Mouse (Mus musculus): ENCODE measurements around the gene Map6. TPM values are rescaled to one million over a fixed set of nuclear protein-coding genes. Genes with fewer than 3 reads are reported as not detected.

Gene Map6
- polyA plus RNA-seq, 1 experiment = 5.1 TPM

DNA sequence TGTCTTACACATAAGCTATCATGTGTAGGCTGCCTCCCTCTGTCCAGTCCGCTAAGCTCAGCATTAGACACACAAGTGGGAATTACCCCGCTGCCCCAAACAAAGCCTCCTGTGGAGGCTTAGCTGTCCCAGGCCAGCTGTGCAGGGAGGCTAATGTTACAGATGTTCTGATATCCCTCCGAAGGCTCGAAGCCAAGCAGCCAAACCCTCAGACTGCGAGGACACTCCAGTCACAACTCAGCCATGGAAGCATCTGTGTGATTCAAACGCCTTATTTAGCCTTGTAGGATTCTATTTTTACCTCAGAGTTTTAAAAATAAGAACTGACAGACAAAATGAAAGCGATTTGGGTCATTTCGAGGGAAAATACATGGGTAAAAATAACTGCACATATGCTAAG, 27.9 kb downstream of the Map6 start:
- Histone ChIP-seq H3K36me3 (ENCODE audit: control insufficient read depth, insufficient read depth, low read length) (no peaks in the 10 kb centered on the region), H3K4me1 (ENCODE audit: control insufficient read depth, insufficient read depth, low read length) (no peaks in the 10 kb centered on the region), H3K27me3 (ENCODE audit: control insufficient read depth, insufficient read depth, low read length) (no peaks in the 10 kb centered on the region), H3K4me3 (ENCODE audit: control insufficient read depth, low read depth, low read length) (no peak overlapping the region), H3K27ac (ENCODE audit: control insufficient read depth, insufficient read depth, low read depth, low read length) (no peak overlapping the region)
- TF ChIP-seq CTCF (IDR thresholded peaks at IDR 0.05; ENCODE audit: control insufficient read depth, insufficient read depth, insufficient replicate concordance, low read depth, low read length) (no peak), POLR2A (IDR thresholded peaks at IDR 0.05; ENCODE audit: control insufficient read depth, low read depth, low read length) (no peak)

GRCm38 (mm10) chr7:99300650-99301175, 33.5 kb downstream of the Map6 start:
- Histone ChIP-seq H3K27me3 (ENCODE audit: control insufficient read depth, insufficient read depth, low read length) (no peaks in the 10 kb centered on the region), H3K36me3 (ENCODE audit: control insufficient read depth, insufficient read depth, low read length) (no peaks in the 10 kb centered on the region), H3K4me3 (ENCODE audit: control insufficient read depth, low read depth, low read length) (no peak overlapping the region), H3K27ac (ENCODE audit: control insufficient read depth, insufficient read depth, low read depth, low read length) (no peak overlapping the region), H3K4me1 (ENCODE audit: control insufficient read depth, insufficient read depth, low read length) (no peaks in the 10 kb centered on the region)
- TF ChIP-seq POLR2A (IDR thresholded peaks at IDR 0.05; ENCODE audit: control insufficient read depth, low read depth, low read length) = no peak
- no peak for TF ChIP-seq CTCF (IDR thresholded peaks at IDR 0.05; ENCODE audit: control insufficient read depth, insufficient read depth, insufficient replicate concordance, low read depth, low read length)

DNA sequence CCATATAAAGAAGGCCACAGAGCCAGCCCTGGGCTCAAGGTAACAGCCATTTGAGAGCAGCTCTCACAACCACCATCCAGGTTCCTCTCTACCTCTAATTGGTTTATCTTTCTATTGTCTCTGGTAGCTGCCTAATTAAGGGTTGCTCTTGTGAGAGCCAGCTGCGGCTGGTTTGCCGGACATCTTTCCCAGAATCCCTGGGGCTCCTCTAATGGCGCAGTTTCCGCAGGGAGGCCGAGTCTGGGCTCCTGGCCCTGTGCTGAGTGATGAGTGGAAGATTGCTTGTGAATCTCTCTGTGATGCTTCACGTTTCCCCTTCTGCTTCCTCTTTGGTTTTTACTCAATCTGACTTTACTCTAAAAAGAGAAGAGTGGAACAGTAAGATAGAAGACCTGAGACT, 36.8 kb downstream of the Map6 start:
- Histone ChIP-seq H3K4me1 (ENCODE audit: control insufficient read depth, insufficient read depth, low read length) (no peaks in the 10 kb centered on the region; the same call in 1 of the 2 replicates), H3K4me3 (ENCODE audit: control insufficient read depth, low read depth, low read length) (no peak overlapping the region), H3K27me3 (ENCODE audit: control insufficient read depth, insufficient read depth, low read length) (no peaks in the 10 kb centered on the region), H3K27ac (ENCODE audit: control insufficient read depth, insufficient read depth, low read depth, low read length) (no peak overlapping the region), H3K36me3 (ENCODE audit: control insufficient read depth, insufficient read depth, low read length) (no peaks in the 10 kb centered on the region)
- TF ChIP-seq POLR2A (IDR thresholded peaks at IDR 0.05; ENCODE audit: control insufficient read depth, low read depth, low read length) (no peak), CTCF (IDR thresholded peaks at IDR 0.05; ENCODE audit: control insufficient read depth, insufficient read depth, insufficient replicate concordance, low read depth, low read length) (no peak)

DNA sequence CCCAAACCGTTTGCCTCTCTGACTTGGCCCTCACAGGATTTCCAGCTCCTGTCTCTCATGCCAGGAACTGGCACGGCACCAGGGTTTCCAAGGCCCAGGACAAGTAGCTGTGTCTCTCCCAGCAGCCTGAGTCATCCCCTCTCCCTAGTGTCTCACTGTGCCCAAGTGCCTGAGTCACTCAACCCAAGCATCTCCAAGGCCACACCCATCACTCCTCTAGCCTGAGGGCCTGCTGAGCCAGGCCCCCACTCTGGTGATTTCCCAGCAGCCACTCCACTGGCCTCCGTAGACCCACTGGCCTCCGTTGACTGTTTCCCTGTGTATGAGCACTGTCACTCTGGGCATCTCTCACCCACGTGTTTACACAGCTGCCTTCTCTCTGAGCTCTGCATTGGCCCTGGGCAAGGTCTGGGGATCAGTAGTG, 37.7 kb downstream of the Map6 start:
- H3K4me1 ChIP-seq (ENCODE audit: control insufficient read depth, insufficient read depth, low read length) = no peaks in the 10 kb centered on the region; the same call in 1 of the 2 replicates
- no peaks in the 10 kb centered on the region for H3K36me3 ChIP-seq (ENCODE audit: control insufficient read depth, insufficient read depth, low read length)
- no peaks in the 10 kb centered on the region for H3K27me3 ChIP-seq (ENCODE audit: control insufficient read depth, insufficient read depth, low read length)
- TF ChIP-seq POLR2A (IDR thresholded peaks at IDR 0.05; ENCODE audit: control insufficient read depth, low read depth, low read length) (no peak), CTCF (IDR thresholded peaks at IDR 0.05; ENCODE audit: control insufficient read depth, insufficient read depth, insufficient replicate concordance, low read depth, low read length) (no peak)
- H3K27ac ChIP-seq (ENCODE audit: control insufficient read depth, insufficient read depth, low read depth, low read length) = no peak overlapping the region
- no peak overlapping the region for H3K4me3 ChIP-seq (ENCODE audit: control insufficient read depth, low read depth, low read length)

DNA sequence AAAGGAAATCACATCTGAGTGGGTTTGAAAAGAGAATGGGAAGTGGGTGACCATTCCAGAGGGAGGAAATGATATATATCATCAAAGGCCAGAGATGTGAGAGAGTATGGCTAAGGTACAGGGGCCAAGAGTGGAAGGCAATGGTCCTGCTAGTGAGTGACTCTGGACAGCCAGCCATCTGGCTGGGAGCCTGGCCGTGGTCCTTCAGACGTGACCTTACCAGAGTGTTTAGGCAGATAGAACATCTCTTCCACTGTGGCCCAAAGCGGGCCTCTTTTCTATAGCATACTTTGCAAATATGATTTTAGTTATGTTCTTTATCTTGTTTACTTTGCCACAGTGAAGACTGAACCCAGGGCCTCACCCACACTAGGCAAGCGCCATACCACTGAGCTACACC, 38.4 kb downstream of the Map6 start:
- H3K4me1 ChIP-seq (ENCODE audit: control insufficient read depth, insufficient read depth, low read length) = no peaks in the 10 kb centered on the region; the same call in 1 of the 2 replicates
- no peak overlapping the region for H3K27ac ChIP-seq (ENCODE audit: control insufficient read depth, insufficient read depth, low read depth, low read length)
- no peaks in the 10 kb centered on the region for H3K36me3 ChIP-seq (ENCODE audit: control insufficient read depth, insufficient read depth, low read length)
- H3K27me3 ChIP-seq (ENCODE audit: control insufficient read depth, insufficient read depth, low read length) = no peaks in the 10 kb centered on the region
- H3K4me3 ChIP-seq (ENCODE audit: control insufficient read depth, low read depth, low read length) = no peak overlapping the region
- TF ChIP-seq POLR2A (IDR thresholded peaks at IDR 0.05; ENCODE audit: control insufficient read depth, low read depth, low read length) (no peak), CTCF (IDR thresholded peaks at IDR 0.05; ENCODE audit: control insufficient read depth, insufficient read depth, insufficient replicate concordance, low read depth, low read length) (no peak)

DNA sequence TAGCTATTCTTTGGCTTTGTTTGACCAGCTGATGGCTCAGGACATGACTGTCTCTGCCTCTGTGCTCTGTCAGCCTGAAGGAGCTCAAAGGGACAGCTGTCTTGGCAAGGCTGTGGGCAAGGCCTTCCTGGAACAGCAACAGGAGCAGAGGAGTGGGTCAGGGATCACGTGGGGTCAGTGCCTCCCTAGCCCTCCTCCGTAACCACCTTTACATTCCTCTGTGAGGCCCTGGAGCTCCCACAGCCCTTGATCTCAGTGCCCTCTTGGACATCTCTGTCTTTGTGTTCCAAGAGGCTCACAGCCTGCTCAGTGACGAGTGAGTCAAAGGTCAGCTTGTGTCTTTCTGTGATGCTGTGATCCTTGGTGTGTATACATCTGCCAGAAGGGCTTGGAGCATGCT, 39.4 kb downstream of the Map6 start:
- no peak overlapping the region for H3K27ac ChIP-seq (ENCODE audit: control insufficient read depth, insufficient read depth, low read depth, low read length)
- no peak for TF ChIP-seq CTCF (IDR thresholded peaks at IDR 0.05; ENCODE audit: control insufficient read depth, insufficient read depth, insufficient replicate concordance, low read depth, low read length)
- TF ChIP-seq POLR2A (IDR thresholded peaks at IDR 0.05; ENCODE audit: control insufficient read depth, low read depth, low read length) = no peak
- H3K36me3 ChIP-seq (ENCODE audit: control insufficient read depth, insufficient read depth, low read length) = no peaks in the 10 kb centered on the region
- no peak overlapping the region for H3K4me3 ChIP-seq (ENCODE audit: control insufficient read depth, low read depth, low read length)
- no peaks in the 10 kb centered on the region for H3K27me3 ChIP-seq (ENCODE audit: control insufficient read depth, insufficient read depth, low read length)
- no peaks in the 10 kb centered on the region; the same call in 1 of the 2 replicates for H3K4me1 ChIP-seq (ENCODE audit: control insufficient read depth, insufficient read depth, low read length)

DNA sequence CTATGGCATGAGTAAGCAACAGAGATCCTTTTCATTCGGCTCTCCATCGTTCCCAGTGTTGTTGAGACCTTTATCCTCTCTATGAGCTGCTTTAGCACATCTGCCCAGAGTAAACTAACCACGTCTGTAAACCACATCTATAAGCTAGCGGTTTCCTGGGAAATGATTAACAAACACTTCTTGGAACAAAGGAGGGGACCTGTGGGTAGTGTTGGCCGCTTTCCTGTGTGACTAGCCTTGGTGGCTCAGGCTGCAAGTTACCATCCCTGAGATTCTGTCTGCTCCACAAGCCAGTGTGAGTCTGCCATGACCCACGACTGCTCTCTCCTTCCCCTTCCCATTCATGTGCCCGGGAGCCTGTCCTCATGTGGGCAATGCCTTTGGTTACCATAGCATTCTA, 44.2 kb downstream of the Map6 start:
- Histone ChIP-seq H3K27me3 (ENCODE audit: control insufficient read depth, insufficient read depth, low read length) (no peaks in the 10 kb centered on the region), H3K36me3 (ENCODE audit: control insufficient read depth, insufficient read depth, low read length) (no peaks in the 10 kb centered on the region), H3K27ac (ENCODE audit: control insufficient read depth, insufficient read depth, low read depth, low read length) (no peak overlapping the region), H3K4me3 (ENCODE audit: control insufficient read depth, low read depth, low read length) (no peak overlapping the region), H3K4me1 (ENCODE audit: control insufficient read depth, insufficient read depth, low read length) (no peaks in the 10 kb centered on the region; the same call in 1 of the 2 replicates)
- TF ChIP-seq CTCF (IDR thresholded peaks at IDR 0.05; ENCODE audit: control insufficient read depth, insufficient read depth, insufficient replicate concordance, low read depth, low read length) (no peak), POLR2A (IDR thresholded peaks at IDR 0.05; ENCODE audit: control insufficient read depth, low read depth, low read length) (no peak)

GRCm38 (mm10) chr7:99312058-99312457, 44.8 kb downstream of the Map6 start:
- Histone ChIP-seq H3K27me3 (ENCODE audit: control insufficient read depth, insufficient read depth, low read length) (no peaks in the 10 kb centered on the region), H3K27ac (ENCODE audit: control insufficient read depth, insufficient read depth, low read depth, low read length) (no peak overlapping the region), H3K4me1 (ENCODE audit: control insufficient read depth, insufficient read depth, low read length) (no peaks in the 10 kb centered on the region), H3K4me3 (ENCODE audit: control insufficient read depth, low read depth, low read length) (no peak overlapping the region), H3K36me3 (ENCODE audit: control insufficient read depth, insufficient read depth, low read length) (no peaks in the 10 kb centered on the region)
- TF ChIP-seq CTCF (IDR thresholded peaks at IDR 0.05; ENCODE audit: control insufficient read depth, insufficient read depth, insufficient replicate concordance, low read depth, low read length) = no peak
- no peak for TF ChIP-seq POLR2A (IDR thresholded peaks at IDR 0.05; ENCODE audit: control insufficient read depth, low read depth, low read length)

Data from testis, adult 2 months (tissue).